Comparison of ENCODE assay signal across 8 mouse cellular contexts in genomic region chr5:73854774-73855371, GRCm38 (mm10).
DNase-seq lines count a peak whose midpoint lies in the region; ATAC-seq and TF ChIP-seq lines count a peak whose summit lies in the region.

No protein-coding gene starts in this region.

- TF ChIP-seq POLR2A in brain, embryonic 14.5 days (IDR thresholded peaks at IDR 0.05; ENCODE audit: borderline replicate concordance, extremely low read depth, insufficient read depth, insufficient read length, poor library complexity, severe bottlenecking): no peak

- H3K4me3 ChIP-seq in lung, embryonic 14.5 days (ENCODE audit: low read depth, low read length): no peak overlapping the region
- peak overlapping the region; percentile 19; the same call in 1 of the 2 replicates for H3K4me3 ChIP-seq in embryonic facial prominence, embryonic 14.5 days (ENCODE audit: low read depth, low read length)
- H3K4me3 ChIP-seq in midbrain, embryonic 14.5 days (replicated peaks; ENCODE audit: low read depth, low read length): no peak overlapping the region

- TF ChIP-seq CTCF in lung, embryonic 14.5 days (IDR thresholded peaks at IDR 0.05; ENCODE audit: low read depth): no peak
- TF ChIP-seq CTCF in brain, embryonic 14.5 days (IDR thresholded peaks at IDR 0.05; ENCODE audit: borderline replicate concordance, extremely low read depth, insufficient read depth, insufficient read length): no peak

- no peaks in the 10 kb centered on the region for H3K27me3 ChIP-seq in lung, embryonic 14.5 days (ENCODE audit: insufficient read depth, low read length)
- H3K27me3 ChIP-seq in embryonic facial prominence, embryonic 14.5 days (replicated peaks; ENCODE audit: control insufficient read depth, insufficient read depth, low read length): no peaks in the 10 kb centered on the region
- H3K27me3 ChIP-seq in midbrain, embryonic 14.5 days (ENCODE audit: control insufficient read depth, insufficient read depth, low read length): 0 out of 2 replicates have a peak, but pooled peaks cover 5% of the 10 kb centered on the region

- peak overlapping the region; percentile 44; the same call in 1 of the 2 replicates for H3K4me2 ChIP-seq in lung, embryonic 14.5 days
- peak overlapping the region; percentile 44 for H3K4me2 ChIP-seq in embryonic facial prominence, embryonic 14.5 days (ENCODE audit: low read depth, low read length)
- H3K4me2 ChIP-seq in midbrain, embryonic 14.5 days (ENCODE audit: low read length): no peak overlapping the region

- H3K4me1 ChIP-seq in lung, embryonic 14.5 days (ENCODE audit: insufficient read depth): peaks cover 4% of the 10 kb centered on the region; the same call in 1 of the 2 replicates
- peaks cover 8% of the 10 kb centered on the region for H3K4me1 ChIP-seq in embryonic facial prominence, embryonic 14.5 days (ENCODE audit: control insufficient read depth, insufficient read depth, low read length)
- no peaks in the 10 kb centered on the region for H3K4me1 ChIP-seq in midbrain, embryonic 14.5 days (ENCODE audit: control insufficient read depth, insufficient read depth, low read length)

- peak; percentile 48; the same call in 1 of the 2 replicates for ATAC-seq in lung, embryonic 14.5 days (ENCODE audit: insufficient read depth)
- peak; percentile 63 for ATAC-seq in embryonic facial prominence, embryonic 14.5 days (ENCODE audit: low read depth)
- no peak for ATAC-seq in midbrain, embryonic 14.5 days (ENCODE audit: low FRiP score, low TSS enrichment)

- WGBS in lung, embryonic 14.5 days: 45% methylated on average over 18 of the region's 18 CpGs
- 43% methylated on average over 18 of the region's 18 CpGs for WGBS in embryonic facial prominence, embryonic 14.5 days
- WGBS in midbrain, embryonic 14.5 days: 81% methylated on average over 18 of the region's 18 CpGs

- H3K9ac ChIP-seq in lung, embryonic 14.5 days: no peak overlapping the region
- H3K9ac ChIP-seq in embryonic facial prominence, embryonic 14.5 days (ENCODE audit: low read depth, low read length): peak overlapping the region; percentile 36; the same call in 1 of the 2 replicates
- H3K9ac ChIP-seq in midbrain, embryonic 14.5 days (replicated peaks; ENCODE audit: low read length): no peak overlapping the region

- H3K36me3 ChIP-seq in lung, embryonic 14.5 days (ENCODE audit: insufficient read depth): no peaks in the 10 kb centered on the region
- no peaks in the 10 kb centered on the region for H3K36me3 ChIP-seq in embryonic facial prominence, embryonic 14.5 days (ENCODE audit: control insufficient read depth, insufficient read depth, low read length)
- no peaks in the 10 kb centered on the region for H3K36me3 ChIP-seq in midbrain, embryonic 14.5 days (ENCODE audit: control insufficient read depth, insufficient read depth, low read length)

- H3K27ac ChIP-seq in lung, embryonic 14.5 days (ENCODE audit: low read depth): peak overlapping the region; percentile 64
- peak overlapping the region; percentile 86 for H3K27ac ChIP-seq in embryonic facial prominence, embryonic 14.5 days (replicated peaks; ENCODE audit: low read depth, low read length)
- H3K27ac ChIP-seq in midbrain, embryonic 14.5 days (replicated peaks; ENCODE audit: low read depth, low read length): no peak overlapping the region

- peak; percentile 90 for DNase-seq in lung, embryonic 14.5 days
- DNase-seq in lung, postnatal 25 days (ENCODE audit: low spot score): no peak
- DNase-seq in brain, embryonic 14.5 days (ENCODE audit: low read depth): peak; percentile 25
- DNase-seq in embryonic facial prominence, embryonic 14.5 days (ENCODE audit: low spot score): peak; percentile 84
- peak; percentile 17 to 46 for DNase-seq in kidney, postnatal 36 days
- no peak for DNase-seq in midbrain, embryonic 14.5 days
- no peak for DNase-seq in adrenal gland, postnatal 10 days
- no peak for DNase-seq in spleen, postnatal 14 days (ENCODE audit: low spot score in 2 of 2)

- H3K9me3 ChIP-seq in lung, embryonic 14.5 days (ENCODE audit: low read depth, low read length): no peaks in the 10 kb centered on the region
- H3K9me3 ChIP-seq in embryonic facial prominence, embryonic 14.5 days (ENCODE audit: control insufficient read depth, low read length): no peaks in the 10 kb centered on the region
- no peaks in the 10 kb centered on the region for H3K9me3 ChIP-seq in midbrain, embryonic 14.5 days (ENCODE audit: control insufficient read depth, low read length)

Comparison
In these comparisons a context has a peak if more than half of its experiments do, and no peak if none do; other contexts are left out.
1. DNase-seq: peak in lung, embryonic 14.5 days (single experiment), brain, embryonic 14.5 days (single experiment), embryonic facial prominence, embryonic 14.5 days (single experiment) and kidney, postnatal 36 days (2 of 2); none in lung, postnatal 25 days (single experiment), midbrain, embryonic 14.5 days (single experiment), adrenal gland, postnatal 10 days (single experiment) and spleen, postnatal 14 days (0 of 2).